Mouse (Mus musculus): ENCODE measurements around the gene Slc34a3. TPM values are rescaled to one million over a fixed set of nuclear protein-coding genes. Genes with fewer than 3 reads are reported as not detected.
A peak's percentile ranks its signal among the peaks of the same experiment; 100 is the strongest.

Gene Slc34a3
- polyA plus RNA-seq, 1 experiment from 2014 or later, result 11.3 TPM

GRCm38 (mm10) chr2:25223681-25224491 lies 10.3 kb downstream of the Slc34a3 start:
- H3K9ac ChIP-seq (ENCODE audit: low read depth, low read length), result peak overlapping the region; percentile 89
- no peaks in the 10 kb centered on the region for H3K27me3 ChIP-seq (replicated peaks; ENCODE audit: control insufficient read depth, insufficient read depth, low read length)
- 0 out of 2 replicates have a peak, but pooled peaks cover 4% of the 10 kb centered on the region for H3K36me3 ChIP-seq (ENCODE audit: control insufficient read depth, insufficient read depth, low read length)
- 1% methylated on average over 50 of the region's 53 CpGs for WGBS
- H3K27ac ChIP-seq (ENCODE audit: low read length), result peak overlapping the region; percentile 98
- H3K4me2 ChIP-seq (ENCODE audit: low read depth, low read length), result peak overlapping the region; percentile 73
- peak; percentile 69 for ATAC-seq
- H3K9me3 ChIP-seq (ENCODE audit: control insufficient read depth, low read length), result no peaks in the 10 kb centered on the region
- peak overlapping the region; percentile 86 for H3K4me3 ChIP-seq (ENCODE audit: low read length)
- H3K4me1 ChIP-seq (ENCODE audit: control insufficient read depth, insufficient read depth, low read length), result peaks cover 29% of the 10 kb centered on the region

GRCm38 (mm10) chr2:25221331-25221772 lies 12.8 kb downstream of the Slc34a3 start:
- 67% methylated on average over 5 of the region's 5 CpGs for WGBS
- Histone ChIP-seq H3K4me2 (ENCODE audit: low read depth, low read length) (no peak overlapping the region), H3K4me3 (ENCODE audit: low read length) (no peak overlapping the region), H3K27ac (ENCODE audit: low read length) (no peak overlapping the region), H3K36me3 (ENCODE audit: control insufficient read depth, insufficient read depth, low read length) (0 out of 2 replicates have a peak, but pooled peaks cover 4% of the 10 kb centered on the region), H3K4me1 (ENCODE audit: control insufficient read depth, insufficient read depth, low read length) (peaks cover 20% of the 10 kb centered on the region), H3K9me3 (ENCODE audit: control insufficient read depth, low read length) (no peaks in the 10 kb centered on the region), H3K9ac (ENCODE audit: low read depth, low read length) (no peak overlapping the region), H3K27me3 (replicated peaks; ENCODE audit: control insufficient read depth, insufficient read depth, low read length) (no peaks in the 10 kb centered on the region)
- no peak for ATAC-seq

DNA sequence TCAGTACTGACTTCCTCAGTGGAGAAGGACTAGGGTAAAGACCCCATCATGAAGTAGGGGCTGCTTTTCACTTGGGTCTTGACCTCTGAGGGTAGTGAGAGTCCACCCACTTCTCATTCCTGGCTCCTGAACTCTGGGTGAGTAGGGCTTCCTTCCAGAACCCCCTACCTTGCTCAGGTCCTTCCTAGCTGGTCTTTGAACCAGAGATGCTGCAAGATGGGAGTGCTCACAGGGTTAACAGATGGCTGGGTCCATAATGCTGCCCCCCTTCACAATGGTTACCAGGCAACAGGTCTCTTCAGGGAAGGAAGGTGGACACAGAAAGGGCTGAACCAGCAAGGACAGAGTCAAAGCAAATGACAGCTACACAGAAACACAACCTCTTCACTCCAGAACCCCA lies 15.7 kb downstream of the Slc34a3 start, which contains the start of gene Fam166a:
Fam166a (plus strand) TSS at position 301 of the 400 bp plus-strand sequence.
- H3K27me3 ChIP-seq (replicated peaks; ENCODE audit: control insufficient read depth, insufficient read depth, low read length), result no peaks in the 10 kb centered on the region
- H3K4me1 ChIP-seq (ENCODE audit: control insufficient read depth, insufficient read depth, low read length), result peaks cover 13% of the 10 kb centered on the region; the same call in 1 of the 2 replicates
- no peaks in the 10 kb centered on the region for H3K9me3 ChIP-seq (ENCODE audit: control insufficient read depth, low read length)
- no peak within 1 kb of the TSS for H3K27ac ChIP-seq (ENCODE audit: low read length)
- H3K4me2 ChIP-seq (ENCODE audit: low read depth, low read length), result no peak within 1 kb of the TSS
- H3K9ac ChIP-seq (ENCODE audit: low read depth, low read length), result no peak within 1 kb of the TSS
- H3K4me3 ChIP-seq (ENCODE audit: low read length), result no peak within 1 kb of the TSS
- 0 out of 2 replicates have a peak, but pooled peaks cover 4% of the 10 kb centered on the region for H3K36me3 ChIP-seq (ENCODE audit: control insufficient read depth, insufficient read depth, low read length)
- no peak for ATAC-seq

DNA sequence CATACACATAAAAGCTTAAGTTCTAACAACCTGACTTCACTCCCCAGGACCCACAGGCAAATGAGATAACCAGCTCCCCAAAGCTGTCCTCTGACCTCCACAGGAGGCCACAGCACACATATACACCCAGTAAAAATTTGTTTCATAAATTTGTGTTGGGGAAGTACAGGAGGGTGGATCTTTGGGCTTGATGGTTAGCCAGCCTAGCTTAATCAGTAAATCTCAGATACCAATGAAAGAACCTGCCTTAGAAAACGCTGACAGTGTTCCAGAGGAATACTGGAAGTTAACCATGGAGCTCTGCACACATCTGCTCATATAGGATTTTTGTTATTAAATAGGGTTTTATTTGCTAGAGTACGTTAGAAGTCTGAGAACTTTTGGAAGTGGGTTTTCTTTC lies 16.5 kb downstream of the Slc34a3 start:
- Histone ChIP-seq H3K27ac (ENCODE audit: low read length) (no peak overlapping the region), H3K9me3 (ENCODE audit: control insufficient read depth, low read length) (no peaks in the 10 kb centered on the region), H3K4me2 (ENCODE audit: low read depth, low read length) (no peak overlapping the region), H3K9ac (ENCODE audit: low read depth, low read length) (no peak overlapping the region), H3K27me3 (replicated peaks; ENCODE audit: control insufficient read depth, insufficient read depth, low read length) (no peaks in the 10 kb centered on the region), H3K4me3 (ENCODE audit: low read length) (no peak overlapping the region), H3K4me1 (ENCODE audit: control insufficient read depth, insufficient read depth, low read length) (peaks cover 10% of the 10 kb centered on the region; the same call in 1 of the 2 replicates), H3K36me3 (ENCODE audit: control insufficient read depth, insufficient read depth, low read length) (0 out of 2 replicates have a peak, but pooled peaks cover 4% of the 10 kb centered on the region)
- WGBS, result 57% methylated on average over 2 of the region's 2 CpGs
- ATAC-seq, result no peak

GRCm38 (mm10) chr2:25214444-25214843 lies 19.7 kb downstream of the Slc34a3 start, which contains the start of gene Stpg3:
TSS of gene Stpg3 (minus strand) at chr2:25214637.
- H3K9me3 ChIP-seq (ENCODE audit: control insufficient read depth, low read length), result no peaks in the 10 kb centered on the region
- H3K36me3 ChIP-seq (ENCODE audit: control insufficient read depth, insufficient read depth, low read length), result no peaks in the 10 kb centered on the region
- H3K4me2 ChIP-seq (ENCODE audit: low read depth, low read length), result no peak within 1 kb of the TSS
- no peak within 1 kb of the TSS for H3K27ac ChIP-seq (ENCODE audit: low read length)
- 52% methylated on average over 3 of the region's 3 CpGs for WGBS
- H3K9ac ChIP-seq (ENCODE audit: low read depth, low read length), result no peak within 1 kb of the TSS
- H3K27me3 ChIP-seq (replicated peaks; ENCODE audit: control insufficient read depth, insufficient read depth, low read length), result no peaks in the 10 kb centered on the region
- ATAC-seq, result no peak; the same call in 1 of the 2 replicates
- no peak within 1 kb of the TSS for H3K4me3 ChIP-seq (ENCODE audit: low read length)
- H3K4me1 ChIP-seq (ENCODE audit: control insufficient read depth, insufficient read depth, low read length), result peaks cover 15% of the 10 kb centered on the region

GRCm38 (mm10) chr2:25213266-25213865 lies 20.8 kb downstream of the Slc34a3 start:
- Histone ChIP-seq H3K27me3 (replicated peaks; ENCODE audit: control insufficient read depth, insufficient read depth, low read length) (no peaks in the 10 kb centered on the region), H3K27ac (ENCODE audit: low read length) (no peak overlapping the region), H3K9me3 (ENCODE audit: control insufficient read depth, low read length) (no peaks in the 10 kb centered on the region), H3K9ac (ENCODE audit: low read depth, low read length) (no peak overlapping the region), H3K4me1 (ENCODE audit: control insufficient read depth, insufficient read depth, low read length) (peaks cover 18% of the 10 kb centered on the region), H3K4me2 (ENCODE audit: low read depth, low read length) (no peak overlapping the region), H3K36me3 (ENCODE audit: control insufficient read depth, insufficient read depth, low read length) (no peaks in the 10 kb centered on the region), H3K4me3 (ENCODE audit: low read length) (no peak overlapping the region)
- 60% methylated on average over 23 of the region's 23 CpGs for WGBS
- no peak for ATAC-seq

- peak; percentile 95 for ATAC-seq
- Histone ChIP-seq H3K36me3 (ENCODE audit: control insufficient read depth, insufficient read depth, low read length) (peaks cover 7% of the 10 kb centered on the region; the same call in 1 of the 2 replicates), H3K9ac (ENCODE audit: low read depth, low read length) (peak within 1 kb of the TSS; percentile 97), H3K4me3 (ENCODE audit: low read length) (peak within 1 kb of the TSS; percentile 96), H3K4me1 (ENCODE audit: control insufficient read depth, insufficient read depth, low read length) (peaks cover 18% of the 10 kb centered on the region), H3K4me2 (ENCODE audit: low read depth, low read length) (peak within 1 kb of the TSS; percentile 90), H3K27me3 (replicated peaks; ENCODE audit: control insufficient read depth, insufficient read depth, low read length) (no peaks in the 10 kb centered on the region), H3K9me3 (ENCODE audit: control insufficient read depth, low read length) (no peaks in the 10 kb centered on the region), H3K27ac (ENCODE audit: low read length) (peak within 1 kb of the TSS; percentile 84)
- WGBS, result under 1% methylated on average over 44 of the region's 44 CpGs
Observed at GRCm38 (mm10) chr2:25211121-25211670, 23.0 kb downstream of the Slc34a3 start, which contains the start of gene Nelfb. TSS of gene Nelfb (minus strand) at chr2:25211489.

- peak overlapping the region; percentile 97 for H3K9ac ChIP-seq (ENCODE audit: low read depth, low read length)
- ATAC-seq, result no peak; the same call in none of the 2 replicates
- under 1% methylated on average over 24 of the region's 24 CpGs for WGBS
Observed at GRCm38 (mm10) chr2:25210686-25211085, 23.5 kb downstream of the Slc34a3 start.

DNA sequence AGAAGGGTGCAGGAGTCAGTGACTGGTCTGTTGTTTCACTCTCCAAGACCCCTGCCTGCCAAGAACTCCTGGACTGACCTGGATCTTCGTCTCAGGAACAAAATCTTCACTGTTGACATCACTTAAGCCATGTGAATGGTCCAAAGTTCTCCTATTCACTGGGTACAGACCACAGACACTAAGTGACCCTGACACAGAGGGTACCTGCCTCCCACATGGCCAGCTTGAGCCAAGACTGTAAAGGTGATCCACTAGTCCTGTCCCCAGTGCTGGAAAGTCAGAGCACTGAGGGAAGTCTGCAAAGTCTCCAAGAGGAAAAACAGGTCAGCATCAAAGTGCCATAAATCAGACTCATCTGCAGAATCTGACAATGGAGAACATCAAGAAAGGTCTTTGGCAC lies 26.6 kb downstream of the Slc34a3 start:
- peaks cover 19% of the 10 kb centered on the region for H3K36me3 ChIP-seq (ENCODE audit: control insufficient read depth, insufficient read depth, low read length)
- no peak overlapping the region for H3K27ac ChIP-seq (ENCODE audit: low read length)
- no peak overlapping the region for H3K4me2 ChIP-seq (ENCODE audit: low read depth, low read length)
- H3K4me3 ChIP-seq (ENCODE audit: low read length), result no peak overlapping the region
- H3K9me3 ChIP-seq (ENCODE audit: control insufficient read depth, low read length), result no peaks in the 10 kb centered on the region
- peaks cover 14% of the 10 kb centered on the region for H3K4me1 ChIP-seq (ENCODE audit: control insufficient read depth, insufficient read depth, low read length)
- ATAC-seq, result no peak
- no peak overlapping the region for H3K9ac ChIP-seq (ENCODE audit: low read depth, low read length)
- 77% methylated on average over 1 of the region's 1 CpGs for WGBS
- no peaks in the 10 kb centered on the region for H3K27me3 ChIP-seq (replicated peaks; ENCODE audit: control insufficient read depth, insufficient read depth, low read length)

More at GRCm38 (mm10) chr2:25210686-25211085, 23.5 kb downstream of the Slc34a3 start:
- Histone ChIP-seq H3K4me1 (ENCODE audit: control insufficient read depth, insufficient read depth, low read length) (peaks cover 18% of the 10 kb centered on the region), H3K9me3 (ENCODE audit: control insufficient read depth, low read length) (no peaks in the 10 kb centered on the region), H3K4me2 (ENCODE audit: low read depth, low read length) (peak overlapping the region; percentile 90), H3K27ac (ENCODE audit: low read length) (peak overlapping the region; percentile 84), H3K4me3 (ENCODE audit: low read length) (peak overlapping the region; percentile 96), H3K27me3 (replicated peaks; ENCODE audit: control insufficient read depth, insufficient read depth, low read length) (no peaks in the 10 kb centered on the region), H3K36me3 (ENCODE audit: control insufficient read depth, insufficient read depth, low read length) (peaks cover 7% of the 10 kb centered on the region; the same call in 1 of the 2 replicates)

All from intestine, embryonic 16.5 days (tissue).